Mouse (Mus musculus) effector memory CD4-positive, alpha-beta T cell, adult 7 months (primary cell): Measurements from ENCODE around the gene Capn9. TPM values are rescaled to one million over a fixed set of nuclear protein-coding genes. Genes with fewer than 3 reads are reported as not detected.

Experiments used
- polyA plus RNA-seq: library from polyadenylated mRNA; unstranded; fragments of 100-300 nt; shearing (Covaris generic); gene quantifications from one replicate; pipeline ENCODE4 v1.2.1, GENCODE M21; 2017

The Capn9 gene
- polyA plus RNA-seq = not detected

GRCm38 (mm10) chr8:124575811-124576210 lies at the start of gene Capn9:
TSS of gene Capn9 (plus strand) at chr8:124576111.

GRCm38 (mm10) chr8:124569593-124569992 lies 6.3 kb upstream of the Capn9 start, which contains the start of gene Agt:
TSS of gene Agt (minus strand) at chr8:124569706.

GRCm38 (mm10) chr8:124663112-124663873 lies 87.4 kb downstream of the Capn9 start, which contains the start of gene 2310022B05Rik:
TSS of gene 2310022B05Rik (minus strand) at chr8:124663369.

Other genes starting within 250 kb of the Capn9 start
- not detected for gene Pgbd5, start 136.5 kb upstream of the Capn9 start, polyA plus RNA-seq
- 50.8 TPM for gene Cog2, start 55.3 kb upstream of the Capn9 start, polyA plus RNA-seq
- not detected for gene Agt, start 6.4 kb upstream of the Capn9 start, polyA plus RNA-seq
- gene 2310022B05Rik, start 87.3 kb downstream of the Capn9 start, polyA plus RNA-seq = 4.1 TPM
- 56.5 TPM for gene Ttc13, start 145.9 kb downstream of the Capn9 start, polyA plus RNA-seq
- 19.9 TPM for gene Arv1, start 146.0 kb downstream of the Capn9 start, polyA plus RNA-seq
- 1.1 TPM for gene Fam89a, start 175.7 kb downstream of the Capn9 start, polyA plus RNA-seq
- gene Trim67, start 217.0 kb downstream of the Capn9 start, polyA plus RNA-seq = 0.12 TPM